Mouse (Mus musculus): ENCODE data around the gene Mme.

GRCm38 (mm10) chr3:63391348-63391747, 150.0 kb downstream of the Mme start:
- TF ChIP-seq CTCF (IDR thresholded peaks at IDR 0.05; ENCODE audit: low read depth) = no peak
- TF ChIP-seq EP300 (IDR thresholded peaks at IDR 0.05; ENCODE audit: low read depth) = no peak

All from liver, embryonic 14.5 days (tissue).